9 mouse cellular contexts compared by ENCODE assay signal in the genomic region with DNA sequence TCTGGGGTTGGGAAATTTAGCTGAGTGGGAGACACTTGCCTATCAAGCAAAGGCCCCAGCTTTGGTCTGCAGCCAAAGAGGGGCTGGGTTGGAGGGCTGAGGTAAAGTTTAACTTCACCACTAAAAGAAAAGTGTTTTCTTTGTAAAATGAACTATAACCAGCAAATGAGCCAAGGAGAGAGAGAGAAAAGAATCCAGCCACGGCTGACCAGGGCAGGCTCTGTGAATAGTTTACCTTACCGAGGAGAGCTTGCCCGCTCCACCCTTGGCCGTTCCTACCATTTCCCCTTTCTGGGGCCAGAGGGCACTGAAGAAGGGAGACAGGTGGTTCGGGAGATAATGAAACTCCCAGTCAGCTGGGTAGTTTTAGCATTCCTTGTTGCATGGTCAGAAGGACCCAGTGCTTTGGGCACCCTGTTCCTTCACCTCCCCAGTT.
DNase-seq lines count a peak whose midpoint lies in the region; ATAC-seq and TF ChIP-seq lines count a peak whose summit lies in the region.
"Had no signal": no experiment of that assay in that cellular context is flagged by ENCODE, and none has a peak within 500 bp of the region (broad histone marks: within the 10 kb centered on the region; RNA-seq: fewer than 3 reads in every experiment).

No protein-coding gene starts in this region.

- no peak overlapping the region for H3K4me3 ChIP-seq in left cerebral cortex, adult 2 months
- no peak overlapping the region for H3K4me3 ChIP-seq in intestine, postnatal 0 days (ENCODE audit: low read depth, low read length)
- H3K4me3 ChIP-seq in lung, adult 2 months (replicated peaks; ENCODE audit: extremely low read depth, low read depth, low read length) = peak overlapping the region; percentile 14
- H3K4me3 ChIP-seq in midbrain, embryonic 16.5 days (ENCODE audit: low read depth, low read length) = no peak overlapping the region
- H3K4me3 ChIP-seq: myocyte had no signal

- H3K4me1 ChIP-seq in intestine, postnatal 0 days (replicated peaks; ENCODE audit: control insufficient read depth, insufficient read depth, low read length) = peaks cover 15% of the 10 kb centered on the region; the same call in 1 of the 2 replicates
- peaks cover 51% of the 10 kb centered on the region for H3K4me1 ChIP-seq in lung, adult 2 months (ENCODE audit: control insufficient read depth, insufficient read depth, low read length)
- no peaks in the 10 kb centered on the region for H3K4me1 ChIP-seq in midbrain, embryonic 16.5 days (ENCODE audit: control insufficient read depth, insufficient read depth, low read length)

- H3K27me3 ChIP-seq in intestine, postnatal 0 days (replicated peaks; ENCODE audit: control insufficient read depth, insufficient read depth, low read length) = no peaks in the 10 kb centered on the region
- no peaks in the 10 kb centered on the region for H3K27me3 ChIP-seq in midbrain, embryonic 16.5 days (ENCODE audit: control insufficient read depth, insufficient read depth, low read depth, low read length)

- H3K9ac ChIP-seq in intestine, postnatal 0 days (ENCODE audit: low read depth, low read length) = peak overlapping the region; percentile 23
- no peak overlapping the region for H3K9ac ChIP-seq in midbrain, embryonic 16.5 days (ENCODE audit: low read depth, low read length)

- H3K36me3 ChIP-seq in intestine, postnatal 0 days (ENCODE audit: control insufficient read depth, insufficient read depth) = no peaks in the 10 kb centered on the region
- no peaks in the 10 kb centered on the region for H3K36me3 ChIP-seq in midbrain, embryonic 16.5 days (ENCODE audit: control insufficient read depth, insufficient read depth, low read length)

- H3K4me2 ChIP-seq in intestine, postnatal 0 days (replicated peaks; ENCODE audit: low read depth) = peak overlapping the region; percentile 28
- no peak overlapping the region for H3K4me2 ChIP-seq in midbrain, embryonic 16.5 days (ENCODE audit: low read length)

- TF ChIP-seq CTCF in left cerebral cortex, adult 2 months (IDR thresholded peaks at IDR 0.05) = no peak
- no peak for TF ChIP-seq CTCF in intestine, postnatal 0 days (IDR thresholded peaks at IDR 0.05; ENCODE audit: low read depth)
- TF ChIP-seq CTCF in lung, adult 2 months (IDR thresholded peaks at IDR 0.05; ENCODE audit: insufficient read depth, low read length) = no peak

- no peak for DNase-seq in left cerebral cortex, adult 2 months (ENCODE audit: extremely low spot score in 1 of 2, low spot score in 2 of 2)
- DNase-seq in left cerebral cortex, adult 18-20 months (ENCODE audit: low spot score in 2 of 2) = no peak
- DNase-seq in lung, adult 2 months = no peak
- DNase-seq in yolk sac, embryonic 10.5 days (ENCODE audit: low spot score) = peak; percentile 74
- no peak for DNase-seq in embryo, embryonic 10 days (ENCODE audit: low spot score)
- DNase-seq in cerebellum, postnatal 25 days = no peak

- WGBS in intestine, postnatal 0 days = 13% methylated on average over 5 of the region's 5 CpGs
- WGBS in lung, adult 2 months = 14% methylated on average over 5 of the region's 5 CpGs
- WGBS in midbrain, embryonic 16.5 days = 84% methylated on average over 5 of the region's 5 CpGs

- peak overlapping the region; percentile 48 for H3K27ac ChIP-seq in left cerebral cortex, adult 2 months
- H3K27ac ChIP-seq in intestine, postnatal 0 days (ENCODE audit: low read depth, low read length) = peak overlapping the region; percentile 85
- H3K27ac ChIP-seq in midbrain, embryonic 16.5 days (ENCODE audit: low read length) = no peak overlapping the region

- TF ChIP-seq POLR2A in lung, adult 2 months (IDR thresholded peaks at IDR 0.05; ENCODE audit: borderline replicate concordance, extremely low read depth, low read depth, low read length) = no peak

- intact Hi-C loops in left cerebral cortex, adult 2 months (cut with DNase I) = no loop called here

- no peaks in the 10 kb centered on the region for H3K9me3 ChIP-seq in intestine, postnatal 0 days (ENCODE audit: control insufficient read depth)
- H3K9me3 ChIP-seq in midbrain, embryonic 16.5 days (replicated peaks; ENCODE audit: control insufficient read depth, low read length, poor library complexity, severe bottlenecking) = no peaks in the 10 kb centered on the region

- no peak for ATAC-seq in intestine, postnatal 0 days
- no peak for ATAC-seq in midbrain, embryonic 16.5 days
